Mouse (Mus musculus) stomach, embryonic 14.5 days (tissue): ENCODE data around the gene Phc2. TPM values are rescaled to one million over a fixed set of nuclear protein-coding genes. Genes with fewer than 3 reads are reported as not detected.

Experiments
- ATAC-seq: fragments of 200-750 bp; cut with Nextera tagmentation; 2 replicates; pipeline ENCODE4 v1.8.0; 2017; ENCODE audit warnings: low read depth, moderate TSS enrichment; ENCODE audit not compliant: insufficient number of reproducible peaks, insufficient read depth, low FRiP score
- H3K27ac ChIP-seq: fragments of 300-500 bp; sonication (generic); 2 replicates; pipeline ENCODE4 v1.5.1; 2014; ENCODE audit warnings: mild to moderate bottlenecking, low read length, moderate library complexity, mixed read lengths
- H3K27me3 ChIP-seq: fragments of 300-500 bp; sonication (generic); 2 replicates; pipeline ENCODE4 v1.6.1; 2014; ENCODE audit warnings: low read length, control low read depth, mixed read lengths; ENCODE audit not compliant: control insufficient read depth, insufficient read depth
- H3K36me3 ChIP-seq: fragments of 300-500 bp; sonication (generic); 2 replicates; pipeline ENCODE4 v1.6.1; 2014; ENCODE audit warnings: mild to moderate bottlenecking, control low read depth, low read length, moderate library complexity, mixed read lengths; ENCODE audit not compliant: control insufficient read depth, insufficient read depth
- H3K4me1 ChIP-seq: fragments of 300-500 bp; sonication (generic); 2 replicates; pipeline ENCODE4 v1.6.1; 2014; ENCODE audit warnings: low read length, control low read depth, mixed read lengths; ENCODE audit not compliant: control insufficient read depth, insufficient read depth
- H3K4me2 ChIP-seq: fragments of 300-500 bp; sonication (generic); replicated peaks from 2 replicates; pipeline ENCODE4 v1.6.1; 2014; ENCODE audit warnings: low read depth, low read length, control low read depth
- H3K4me3 ChIP-seq: fragments of 300-500 bp; sonication (generic); 2 replicates; pipeline ENCODE4 v1.5.1; 2014; ENCODE audit warnings: low read depth, low read length, control low read depth
- H3K9ac ChIP-seq: fragments of 300-500 bp; sonication (generic); replicated peaks from 2 replicates; pipeline ENCODE4 v1.6.1; 2014; ENCODE audit warnings: low read depth, mild to moderate bottlenecking, control low read depth, low read length, moderate library complexity, mixed read lengths
- H3K9me3 ChIP-seq: fragments of 300-500 bp; sonication (generic); 2 replicates; pipeline ENCODE4 v1.6.1; 2016; ENCODE audit warnings: low read depth, low read length, control low read depth; ENCODE audit not compliant: control insufficient read depth
- WGBS: fragments of 180-500 bp; shearing (Covaris S2); extraction: QIAGEN DNeasy Blood & Tissue Kit; methylation state at CpG from one replicate; pipeline ENCODE4 v1.1.7; 2014; 5-methylcytosine and 5-hydroxymethylcytosine counted together
- polyA plus RNA-seq: library from polyadenylated mRNA; unstranded; fragments of >200 nt; fragmentation: Nextera tagmentation; extraction: Ambion mirVana; gene quantifications from 2 replicates; pipeline ENCODE4 v1.2.1, GENCODE M21; 2014

The Phc2 gene
- polyA plus RNA-seq, 1 experiment from 2014 or later = 22.9 TPM

DNA sequence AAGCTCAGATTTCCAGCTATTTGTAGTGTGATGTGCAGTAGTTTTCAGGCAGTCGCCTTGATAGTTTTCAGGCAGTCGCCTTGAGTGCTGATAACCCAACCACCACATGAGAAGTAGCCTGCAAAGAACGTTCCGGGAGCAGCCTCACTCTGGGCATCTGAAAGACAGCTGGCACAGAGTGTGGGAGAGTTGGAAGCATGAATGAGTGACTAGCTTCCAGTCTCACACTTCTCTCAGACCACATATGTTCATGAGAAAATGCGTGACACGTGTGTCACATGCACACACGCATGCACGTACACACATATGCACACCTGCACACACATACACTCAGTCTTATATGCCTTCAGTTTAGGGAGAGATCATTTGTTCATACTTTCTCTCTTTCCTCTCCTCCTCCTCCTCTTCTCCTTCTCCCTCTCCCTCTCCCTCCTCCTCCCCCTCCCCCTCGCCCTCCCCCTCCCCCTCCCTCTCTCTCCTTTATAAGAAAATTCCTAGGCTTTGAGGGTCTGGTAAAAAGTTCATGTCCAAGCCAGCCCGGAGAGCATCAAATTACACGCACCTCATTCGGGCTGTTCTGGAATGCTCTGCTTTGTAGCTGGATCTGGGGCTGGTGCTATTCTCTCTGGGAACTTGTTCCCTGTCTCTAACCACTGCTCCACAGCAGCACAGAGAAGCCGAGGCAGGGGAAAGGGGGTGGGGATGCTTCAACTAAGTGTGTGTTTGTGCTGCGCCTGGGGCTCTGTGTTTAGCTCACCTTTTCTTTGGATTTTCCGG is 37.8 kb downstream of the Phc2 start:
- H3K4me3 ChIP-seq = no peak overlapping the region
- no peaks in the 10 kb centered on the region for H3K36me3 ChIP-seq
- no peak overlapping the region for H3K4me2 ChIP-seq
- no peaks in the 10 kb centered on the region for H3K27me3 ChIP-seq
- peaks cover 48% of the 10 kb centered on the region for H3K4me1 ChIP-seq
- H3K9me3 ChIP-seq = no peaks in the 10 kb centered on the region
- 45% methylated on average over 14 of the region's 15 CpGs for WGBS
- no peak for ATAC-seq
- H3K27ac ChIP-seq = peak overlapping the region; percentile 33; the same call in 1 of the 2 replicates
- H3K9ac ChIP-seq = no peak overlapping the region

GRCm38 (mm10) chr4:128693207-128693606 is 38.7 kb downstream of the Phc2 start:
- peaks cover 54% of the 10 kb centered on the region for H3K4me1 ChIP-seq
- no peaks in the 10 kb centered on the region for H3K36me3 ChIP-seq
- no peaks in the 10 kb centered on the region for H3K27me3 ChIP-seq
- no peak overlapping the region for H3K9ac ChIP-seq
- H3K4me3 ChIP-seq = no peak overlapping the region
- no peak overlapping the region for H3K4me2 ChIP-seq
- ATAC-seq = no peak
- WGBS = 38% methylated on average over 5 of the region's 5 CpGs
- no peaks in the 10 kb centered on the region for H3K9me3 ChIP-seq
- H3K27ac ChIP-seq = peak overlapping the region; percentile 33; the same call in 1 of the 2 replicates

DNA sequence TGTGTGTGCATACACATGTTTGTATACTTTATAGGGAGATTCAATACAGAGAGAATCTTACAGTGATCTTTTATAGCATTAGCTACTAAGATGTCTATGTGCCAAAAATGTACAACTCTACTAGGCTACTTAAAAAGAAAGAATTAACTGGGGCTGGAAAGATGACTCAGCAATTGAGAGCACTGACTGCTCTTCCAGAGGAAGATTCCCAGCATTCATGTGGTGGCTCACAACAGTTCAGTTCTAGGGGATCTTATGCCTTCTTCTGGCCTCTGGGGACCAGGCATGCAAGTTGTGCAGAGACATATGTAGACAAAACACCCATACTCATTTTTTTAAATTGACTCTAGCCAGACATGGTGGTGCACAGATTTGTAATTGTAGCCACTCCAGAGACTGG is 39.8 kb downstream of the Phc2 start:
- H3K9me3 ChIP-seq = no peaks in the 10 kb centered on the region
- no peak overlapping the region for H3K9ac ChIP-seq
- ATAC-seq = no peak
- no peaks in the 10 kb centered on the region for H3K27me3 ChIP-seq
- H3K4me1 ChIP-seq = peaks cover 52% of the 10 kb centered on the region
- H3K36me3 ChIP-seq = no peaks in the 10 kb centered on the region
- H3K4me3 ChIP-seq = no peak overlapping the region
- no peak overlapping the region; the same call in 1 of the 2 replicates for H3K27ac ChIP-seq
- no peak overlapping the region for H3K4me2 ChIP-seq

DNA sequence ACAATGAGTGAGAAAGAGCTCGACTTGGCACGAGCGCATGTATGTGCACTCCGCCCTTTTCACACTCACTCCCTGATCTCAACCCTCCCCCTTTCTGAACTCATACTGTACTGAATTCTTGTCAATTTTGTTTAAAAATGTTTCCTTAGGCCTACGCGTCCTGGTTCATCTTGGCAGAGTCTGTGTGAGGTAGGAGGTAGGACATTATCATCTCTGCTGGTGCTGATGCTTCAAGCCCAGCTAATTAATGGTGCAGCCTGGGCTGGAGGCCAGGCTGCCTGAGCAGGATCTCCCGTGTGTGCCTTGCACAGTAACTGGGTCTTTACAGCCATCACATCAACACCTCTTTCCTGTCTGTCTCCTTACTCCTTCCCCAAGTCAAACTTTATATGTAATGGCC is 40.6 kb downstream of the Phc2 start:
- peaks cover 55% of the 10 kb centered on the region for H3K4me1 ChIP-seq
- no peak overlapping the region for H3K4me2 ChIP-seq
- H3K36me3 ChIP-seq = no peaks in the 10 kb centered on the region
- H3K9ac ChIP-seq = no peak overlapping the region
- H3K4me3 ChIP-seq = no peak overlapping the region
- H3K9me3 ChIP-seq = no peaks in the 10 kb centered on the region
- 57% methylated on average over 7 of the region's 7 CpGs for WGBS
- no peak overlapping the region; the same call in 1 of the 2 replicates for H3K27ac ChIP-seq
- no peak for ATAC-seq
- H3K27me3 ChIP-seq = no peaks in the 10 kb centered on the region

GRCm38 (mm10) chr4:128698011-128698861 is 43.7 kb downstream of the Phc2 start:
- H3K4me1 ChIP-seq = peaks cover 27% of the 10 kb centered on the region
- H3K9ac ChIP-seq = no peak overlapping the region
- H3K4me2 ChIP-seq = no peak overlapping the region

GRCm38 (mm10) chr4:128699916-128700315 is 45.4 kb downstream of the Phc2 start:
- Histone ChIP-seq H3K9ac (no peak overlapping the region), H3K4me3 (no peak overlapping the region), H3K27ac (no peak overlapping the region), H3K9me3 (no peaks in the 10 kb centered on the region), H3K4me2 (no peak overlapping the region), H3K36me3 (no peaks in the 10 kb centered on the region), H3K4me1 (peaks cover 18% of the 10 kb centered on the region), H3K27me3 (no peaks in the 10 kb centered on the region)
- ATAC-seq = no peak
- WGBS = 92% methylated on average over 4 of the region's 4 CpGs

More at GRCm38 (mm10) chr4:128698011-128698861, 43.7 kb downstream of the Phc2 start:
- WGBS = 29% methylated on average over 12 of the region's 12 CpGs
- peak; percentile 79 for ATAC-seq
- no peaks in the 10 kb centered on the region for H3K27me3 ChIP-seq
- no peaks in the 10 kb centered on the region for H3K36me3 ChIP-seq
- peak overlapping the region; percentile 94 for H3K27ac ChIP-seq
- H3K4me3 ChIP-seq = no peak overlapping the region
- no peaks in the 10 kb centered on the region for H3K9me3 ChIP-seq

- Histone ChIP-seq H3K27ac (no peak overlapping the region), H3K9ac (no peak overlapping the region), H3K4me3 (no peak overlapping the region), H3K27me3 (no peaks in the 10 kb centered on the region), H3K36me3 (no peaks in the 10 kb centered on the region), H3K4me1 (peaks cover 18% of the 10 kb centered on the region), H3K4me2 (no peak overlapping the region), H3K9me3 (no peaks in the 10 kb centered on the region)
- ATAC-seq = no peak
- 53% methylated on average over 2 of the region's 2 CpGs for WGBS
These were observed 46.0 kb downstream of the Phc2 start for GRCm38 (mm10) chr4:128700543-128700942.

DNA sequence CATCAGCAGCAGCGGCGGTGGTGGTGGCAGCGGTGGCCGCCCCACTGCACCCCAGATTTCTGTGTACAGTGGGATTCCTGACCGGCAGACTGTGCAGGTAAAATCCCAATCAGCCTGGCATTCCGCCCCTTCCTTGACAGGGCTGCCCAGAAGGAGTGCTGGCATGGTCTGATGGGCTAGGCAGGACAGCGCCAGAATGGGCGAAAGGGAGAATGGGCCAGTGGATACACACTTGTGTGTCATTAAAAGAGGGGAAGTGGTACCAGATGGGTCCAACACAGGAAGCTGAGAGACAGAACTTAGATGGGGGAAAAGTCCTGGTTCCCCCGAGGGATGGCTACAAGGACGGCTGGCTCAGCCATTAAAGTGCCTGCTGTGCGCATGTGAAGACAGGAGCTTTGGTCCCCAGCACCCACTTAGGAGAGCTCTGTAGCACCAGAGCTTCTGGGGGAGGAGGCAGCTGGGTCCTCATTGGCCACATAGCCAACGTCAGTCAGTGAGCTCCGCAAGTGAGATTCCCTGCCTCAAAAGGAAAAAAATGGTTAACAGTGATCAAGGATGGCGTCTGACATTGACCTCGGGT is 50.7 kb downstream of the Phc2 start:
- no peak for ATAC-seq

More for the DNA sequence above, 50.7 kb downstream of the Phc2 start:
- no peaks in the 10 kb centered on the region for H3K27me3 ChIP-seq
- H3K4me2 ChIP-seq = no peak overlapping the region
- H3K27ac ChIP-seq = no peak overlapping the region
- no peaks in the 10 kb centered on the region for H3K36me3 ChIP-seq
- no peak overlapping the region for H3K4me3 ChIP-seq
- H3K4me1 ChIP-seq = peaks cover 4% of the 10 kb centered on the region; the same call in 1 of the 2 replicates
- no peaks in the 10 kb centered on the region for H3K9me3 ChIP-seq
- no peak overlapping the region for H3K9ac ChIP-seq
- WGBS = 90% methylated on average over 15 of the region's 15 CpGs
